Mouse (Mus musculus) heart, embryonic 16.5 days (tissue): Measurements from ENCODE around the gene Tdgf1. TPM values are rescaled to one million over a fixed set of nuclear protein-coding genes. Genes with fewer than 3 reads are reported as not detected.

ENCODE experiments used
- ATAC-seq: fragments of 200-750 bp; cut with Nextera tagmentation; replicated peaks from 2 replicates; pipeline ENCODE4 v1.8.0; 2017; ENCODE audit warnings: moderate number of reproducible peaks; ENCODE audit not compliant: insufficient read depth, low FRiP score; ENCODE audit errors: extremely low read depth
- H3K27ac ChIP-seq: fragments of 300-500 bp; sonication (generic); 2 replicates; pipeline ENCODE4 v1.5.1; 2014; ENCODE audit warnings: mild to moderate bottlenecking, low read length, control low read depth, moderate library complexity
- H3K27me3 ChIP-seq: fragments of 300-500 bp; sonication (generic); 2 replicates; pipeline ENCODE4 v1.6.1; 2014; ENCODE audit warnings: low read length, mixed read lengths; ENCODE audit not compliant: control insufficient read depth, insufficient read depth
- H3K36me3 ChIP-seq: fragments of 300-500 bp; sonication (generic); 2 replicates; pipeline ENCODE4 v1.6.1; 2014; ENCODE audit not compliant: control insufficient read depth, insufficient read depth
- H3K4me1 ChIP-seq: fragments of 300-500 bp; sonication (generic); 2 replicates; pipeline ENCODE4 v1.6.1; 2014; ENCODE audit warnings: low read length, mixed read lengths; ENCODE audit not compliant: control insufficient read depth, insufficient read depth
- H3K4me2 ChIP-seq: fragments of 300-500 bp; sonication (generic); 2 replicates; pipeline ENCODE4 v1.6.1; 2014; ENCODE audit warnings: low read depth, mild to moderate bottlenecking, control low read depth, low read length
- H3K4me3 ChIP-seq: fragments of 300-500 bp; sonication (generic); 2 replicates; pipeline ENCODE4 v1.5.1; 2014; ENCODE audit warnings: mild to moderate bottlenecking, control low read depth, low read length
- H3K9ac ChIP-seq: fragments of 300-500 bp; sonication (generic); 2 replicates; pipeline ENCODE4 v1.6.1; 2014; ENCODE audit warnings: low read length, control low read depth
- H3K9me3 ChIP-seq: fragments of 300-500 bp; sonication (generic); replicated peaks from 2 replicates; pipeline ENCODE4 v1.6.1; 2016; ENCODE audit warnings: low read length; ENCODE audit not compliant: control insufficient read depth
- WGBS: fragments of 180-500 bp; shearing (Covaris S2); extraction: QIAGEN DNeasy Blood & Tissue Kit; methylation state at CpG from one replicate; pipeline ENCODE4 v1.1.7; 2014; 5-methylcytosine and 5-hydroxymethylcytosine counted together
- polyA plus RNA-seq: library from polyadenylated mRNA; unstranded; fragments of >200 nt; fragmentation: Nextera tagmentation; extraction: Ambion mirVana; gene quantifications from 2 replicates; pipeline ENCODE4 v1.2.1, GENCODE M21; 2015

The Tdgf1 gene
- polyA plus RNA-seq, 1 experiment from 2014 or later, result not detected

DNA sequence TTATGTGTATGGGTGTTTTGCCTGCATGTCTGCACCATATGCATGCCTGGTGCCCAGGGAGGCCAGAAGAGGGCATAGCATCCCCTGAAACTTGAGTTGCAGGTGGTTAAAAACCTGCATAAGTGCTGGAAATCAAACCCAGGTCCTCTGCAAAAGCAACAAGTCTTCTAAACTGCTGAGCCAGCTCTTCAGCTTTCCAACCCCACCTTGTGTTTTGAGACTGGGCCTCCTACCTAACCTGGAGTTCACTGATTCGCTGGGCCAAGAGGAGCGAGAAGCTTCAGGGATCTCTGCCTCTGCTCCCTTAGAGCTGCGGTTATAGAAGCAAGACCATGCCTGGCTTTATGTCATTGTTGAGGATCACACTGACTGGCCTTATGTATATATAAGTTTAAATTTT lies 4.2 kb upstream of the Tdgf1 start:
- 96% methylated on average over 3 of the region's 3 CpGs for WGBS
- H3K4me1 ChIP-seq, result peaks cover 18% of the 10 kb centered on the region

DNA sequence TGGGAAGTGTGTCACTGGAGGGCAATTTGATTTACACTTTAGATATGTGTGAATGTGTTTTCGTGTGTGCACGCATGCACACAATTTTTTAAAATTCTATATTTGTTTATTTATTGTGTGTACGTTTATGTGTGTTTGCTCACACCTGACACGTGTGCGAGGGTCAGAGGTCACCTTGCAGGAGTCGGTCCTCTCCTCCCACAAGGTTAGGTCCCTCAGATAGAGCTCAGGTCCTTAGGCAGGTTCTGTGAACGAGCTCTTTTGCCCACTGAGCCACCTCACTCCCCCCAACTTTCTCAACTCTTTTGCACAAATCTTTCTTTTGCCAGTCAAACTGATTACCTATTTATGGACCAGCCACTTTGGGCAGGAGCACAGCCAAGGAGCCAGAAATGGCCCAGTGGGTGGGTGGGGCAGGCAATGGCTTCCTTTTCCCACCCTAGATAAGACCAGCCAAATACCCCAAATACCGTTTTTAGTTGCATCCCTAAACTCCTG lies 2.9 kb upstream of the Tdgf1 start:
- Histone ChIP-seq H3K4me2 (no peak overlapping the region), H3K9ac (no peak overlapping the region), H3K27ac (peak overlapping the region; percentile 68), H3K4me3 (no peak overlapping the region), H3K27me3 (peaks cover 15% of the 10 kb centered on the region; the same call in 1 of the 2 replicates), H3K4me1 (peaks cover 18% of the 10 kb centered on the region), H3K36me3 (no peaks in the 10 kb centered on the region), H3K9me3 (no peaks in the 10 kb centered on the region)
- no peak for ATAC-seq
- WGBS, result 43% methylated on average over 8 of the region's 8 CpGs

More for the DNA sequence above, 4.2 kb upstream of the Tdgf1 start:
- H3K27ac ChIP-seq, result no peak overlapping the region
- no peak overlapping the region for H3K4me2 ChIP-seq
- no peak overlapping the region for H3K4me3 ChIP-seq
- H3K9me3 ChIP-seq, result no peaks in the 10 kb centered on the region
- ATAC-seq, result no peak
- H3K36me3 ChIP-seq, result no peaks in the 10 kb centered on the region
- H3K27me3 ChIP-seq, result 0 out of 2 replicates have a peak, but pooled peaks cover 9% of the 10 kb centered on the region
- no peak overlapping the region for H3K9ac ChIP-seq

DNA sequence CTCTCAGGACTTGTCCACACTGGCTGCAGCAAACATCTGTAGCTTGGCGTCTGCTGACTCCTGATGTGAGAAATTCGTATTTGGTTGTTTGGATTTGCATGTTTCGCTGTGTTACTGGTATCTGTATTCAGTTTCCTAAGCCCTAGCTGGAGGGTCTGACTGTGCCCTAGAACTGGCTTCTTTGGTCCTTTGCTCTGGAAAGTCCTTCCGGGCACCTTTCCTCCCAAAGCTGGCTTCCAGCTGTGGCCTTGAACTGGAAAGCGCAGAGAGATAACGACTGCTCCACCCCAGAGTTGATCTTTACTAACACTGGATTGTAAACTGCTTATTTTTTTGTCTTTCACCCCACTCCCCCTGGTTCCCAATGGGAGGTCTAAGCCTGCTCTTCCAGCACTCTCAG lies 1.9 kb upstream of the Tdgf1 start:
- no peak overlapping the region for H3K27ac ChIP-seq
- H3K9me3 ChIP-seq, result no peaks in the 10 kb centered on the region
- peaks cover 15% of the 10 kb centered on the region; the same call in 1 of the 2 replicates for H3K27me3 ChIP-seq
- peaks cover 17% of the 10 kb centered on the region for H3K4me1 ChIP-seq
- no peak for ATAC-seq
- no peak overlapping the region for H3K4me3 ChIP-seq
- H3K4me2 ChIP-seq, result no peak overlapping the region
- H3K9ac ChIP-seq, result no peak overlapping the region
- no peaks in the 10 kb centered on the region for H3K36me3 ChIP-seq
- 72% methylated on average over 6 of the region's 6 CpGs for WGBS

DNA sequence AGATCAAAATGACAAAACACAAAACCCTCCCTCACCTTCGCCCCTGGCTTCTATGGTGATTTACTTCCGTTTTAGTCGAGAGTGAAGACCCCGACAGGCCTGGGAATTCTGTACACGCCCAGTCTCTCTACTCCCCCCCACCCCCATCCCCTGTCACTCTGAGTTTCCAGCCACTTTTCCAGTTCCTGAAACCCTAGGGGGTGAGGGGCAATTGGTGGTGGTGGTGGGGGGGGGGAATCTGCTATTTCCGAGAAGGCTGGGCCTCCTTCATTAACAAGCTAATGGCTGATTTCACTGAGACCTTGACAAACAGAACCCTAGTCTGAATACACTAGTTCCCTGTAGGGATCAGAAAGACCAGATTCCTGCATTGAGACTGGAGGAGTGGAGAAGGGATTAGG lies 1.3 kb upstream of the Tdgf1 start:
- Histone ChIP-seq H3K4me3 (no peak overlapping the region), H3K36me3 (no peaks in the 10 kb centered on the region), H3K9me3 (no peaks in the 10 kb centered on the region), H3K4me2 (no peak overlapping the region), H3K9ac (no peak overlapping the region), H3K27ac (no peak overlapping the region), H3K27me3 (peaks cover 15% of the 10 kb centered on the region; the same call in 1 of the 2 replicates), H3K4me1 (peaks cover 10% of the 10 kb centered on the region)
- WGBS, result 35% methylated on average over 6 of the region's 6 CpGs
- no peak for ATAC-seq

DNA sequence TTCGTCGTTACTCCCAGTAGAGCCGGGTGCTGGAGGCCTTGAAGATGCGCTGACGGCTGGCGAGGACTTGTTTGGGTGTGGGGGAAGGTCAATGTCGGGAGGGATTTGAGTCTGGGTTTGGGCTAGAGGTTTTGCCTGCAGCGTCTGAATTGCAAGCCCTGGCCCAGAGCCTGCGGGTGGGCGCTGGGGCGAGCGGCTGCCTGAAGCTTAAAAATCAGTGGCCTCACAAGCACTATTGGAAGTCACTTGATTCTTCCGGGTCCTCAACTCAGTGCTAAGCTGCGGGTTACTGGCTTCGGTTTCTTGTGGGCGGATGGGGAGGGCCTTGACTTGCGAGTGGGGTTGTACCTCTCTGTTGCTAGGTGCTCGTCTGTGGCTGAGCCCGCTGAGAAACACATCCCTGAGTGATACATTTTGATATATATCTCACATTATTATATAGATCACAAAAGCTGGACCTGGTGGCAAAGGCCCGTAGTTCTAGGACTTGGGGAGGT lies 638 bp upstream of the Tdgf1 start:
- WGBS, result 39% methylated on average over 20 of the region's 20 CpGs
- no peaks in the 10 kb centered on the region for H3K9me3 ChIP-seq

DNA sequence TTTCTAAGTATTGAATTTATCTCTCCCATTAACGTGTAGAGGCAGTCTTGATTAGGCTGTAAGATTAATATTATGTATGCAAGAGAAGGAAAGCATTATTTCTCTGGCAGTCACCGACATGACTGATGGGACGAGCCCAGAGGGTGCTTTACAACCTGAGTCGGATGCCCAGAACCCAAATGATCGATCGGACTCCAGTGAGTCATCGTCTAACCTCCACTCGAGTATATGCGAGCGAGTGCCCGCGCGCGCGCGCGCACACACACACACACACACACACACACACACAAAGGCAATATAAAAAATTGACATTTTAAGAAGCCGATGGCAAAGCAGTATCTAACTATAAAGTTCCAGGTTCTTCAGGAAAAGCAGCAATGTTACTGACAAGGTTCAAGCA lies 615 bp downstream of the Tdgf1 start:
- Histone ChIP-seq H3K27me3 (peaks cover 15% of the 10 kb centered on the region; the same call in 1 of the 2 replicates), H3K4me3 (no peak overlapping the region)

More for the DNA sequence above, 638 bp upstream of the Tdgf1 start:
- Histone ChIP-seq H3K4me1 (peaks cover 6% of the 10 kb centered on the region), H3K9ac (no peak overlapping the region), H3K27ac (no peak overlapping the region), H3K4me3 (no peak overlapping the region), H3K36me3 (no peaks in the 10 kb centered on the region), H3K4me2 (no peak overlapping the region; the same call in 1 of the 2 replicates), H3K27me3 (peaks cover 15% of the 10 kb centered on the region; the same call in 1 of the 2 replicates)
- ATAC-seq, result no peak

DNA sequence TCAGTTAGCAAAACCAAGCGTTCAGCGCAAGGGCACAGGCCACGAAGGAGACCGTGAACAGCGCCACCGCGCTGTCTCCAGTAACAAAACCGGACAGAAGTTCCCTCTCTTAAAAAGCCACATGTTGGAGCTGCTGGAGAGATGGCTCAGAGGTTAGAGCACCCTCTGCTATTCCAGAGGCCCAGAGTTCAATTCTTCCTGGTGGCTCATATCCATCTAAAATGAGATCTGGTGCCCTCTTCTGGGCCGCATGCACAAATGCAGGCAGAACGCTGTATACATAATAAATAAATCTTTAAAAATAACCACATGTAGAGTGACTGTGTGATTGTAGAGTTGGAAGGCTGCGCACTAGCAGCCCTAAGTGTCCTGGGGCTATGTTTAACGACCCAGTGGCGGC lies 1.7 kb downstream of the Tdgf1 start:
- Histone ChIP-seq H3K27me3 (peaks cover 15% of the 10 kb centered on the region; the same call in 1 of the 2 replicates), H3K4me1 (peaks cover 6% of the 10 kb centered on the region), H3K9me3 (no peaks in the 10 kb centered on the region), H3K4me3 (no peak overlapping the region), H3K27ac (no peak overlapping the region), H3K4me2 (no peak overlapping the region), H3K36me3 (no peaks in the 10 kb centered on the region), H3K9ac (no peak overlapping the region)
- WGBS, result 30% methylated on average over 13 of the region's 13 CpGs
- peak; percentile 35; the same call in 1 of the 2 replicates for ATAC-seq

More for the DNA sequence above, 615 bp downstream of the Tdgf1 start:
- Histone ChIP-seq H3K9ac (no peak overlapping the region), H3K27ac (no peak overlapping the region), H3K4me2 (no peak overlapping the region), H3K36me3 (no peaks in the 10 kb centered on the region), H3K9me3 (no peaks in the 10 kb centered on the region), H3K4me1 (peaks cover 6% of the 10 kb centered on the region)
- ATAC-seq, result no peak
- 28% methylated on average over 18 of the region's 18 CpGs for WGBS

DNA sequence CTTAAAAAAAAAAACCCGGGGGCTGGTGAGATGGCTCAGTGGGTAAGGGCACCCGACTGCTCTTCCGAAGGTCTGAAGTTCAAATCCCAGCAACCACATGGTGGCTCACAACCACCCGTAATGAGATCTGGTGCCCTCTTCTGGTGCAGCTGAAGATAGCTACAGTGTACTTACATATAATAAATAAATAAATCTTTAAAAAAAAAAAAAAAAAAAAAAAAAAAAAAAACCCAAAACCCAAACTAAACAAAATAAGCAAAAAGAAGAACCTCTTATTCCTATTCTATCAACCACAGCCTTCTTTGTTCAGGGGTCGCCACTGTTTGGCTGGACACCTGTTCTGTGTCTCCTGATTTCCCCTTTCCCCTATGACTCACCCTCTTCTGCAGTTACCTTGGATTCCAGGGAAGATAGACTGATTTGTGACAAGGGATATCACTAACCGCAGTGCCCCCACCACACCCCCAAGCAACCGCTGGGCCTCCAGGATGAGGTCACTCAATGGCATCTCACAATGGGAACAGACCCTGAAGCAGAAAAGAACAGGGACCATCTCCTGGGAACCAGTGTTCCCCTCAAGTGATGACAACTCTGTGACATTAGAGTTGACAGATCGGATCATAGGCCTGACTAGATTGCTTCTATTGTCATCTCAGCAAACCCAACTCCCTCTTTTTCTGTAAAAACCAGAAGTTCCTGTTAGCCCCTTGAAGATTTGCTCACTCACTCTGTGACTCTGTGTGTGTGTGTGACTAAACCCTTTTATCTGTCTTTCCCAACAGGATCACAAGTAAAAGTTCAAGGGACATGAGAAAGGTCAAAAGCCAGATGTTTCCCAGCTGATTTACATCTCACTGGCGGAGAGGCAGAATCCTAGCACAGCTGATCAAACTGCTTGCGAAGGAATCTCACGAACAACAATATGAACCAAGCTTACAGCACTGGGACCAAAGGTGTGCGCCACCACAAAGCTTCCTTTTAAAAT lies 8.2 kb downstream of the Tdgf1 start:
- WGBS, result 66% methylated on average over 12 of the region's 12 CpGs
- Histone ChIP-seq H3K9me3 (no peaks in the 10 kb centered on the region), H3K4me2 (no peak overlapping the region), H3K4me1 (no peaks in the 10 kb centered on the region), H3K27me3 (no peaks in the 10 kb centered on the region), H3K9ac (no peak overlapping the region), H3K4me3 (no peak overlapping the region), H3K36me3 (no peaks in the 10 kb centered on the region), H3K27ac (no peak overlapping the region)
- ATAC-seq, result no peak

DNA sequence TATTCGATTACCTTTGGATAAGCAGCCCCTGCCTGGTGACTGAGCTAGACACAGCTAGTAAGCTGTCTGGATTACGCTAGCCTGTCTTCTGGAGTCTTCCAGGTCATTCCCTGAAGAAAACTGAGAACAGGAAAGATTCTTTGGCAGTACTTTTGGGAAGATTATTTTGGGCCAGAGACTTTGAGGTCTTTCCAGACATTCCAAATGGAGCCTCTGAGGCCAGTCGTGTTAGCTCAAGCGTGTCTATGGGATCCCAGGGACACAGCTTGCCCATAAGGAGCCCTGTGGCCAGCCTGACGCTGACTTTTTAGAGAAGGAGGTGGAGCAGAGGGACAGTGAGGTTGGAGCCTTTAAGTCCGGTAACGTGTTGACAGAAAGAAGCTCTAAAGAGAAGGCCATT lies 10.0 kb downstream of the Tdgf1 start:
- Histone ChIP-seq H3K36me3 (no peaks in the 10 kb centered on the region), H3K9me3 (no peaks in the 10 kb centered on the region), H3K4me2 (no peak overlapping the region), H3K4me1 (no peaks in the 10 kb centered on the region), H3K4me3 (no peak overlapping the region), H3K27me3 (no peaks in the 10 kb centered on the region), H3K9ac (no peak overlapping the region), H3K27ac (no peak overlapping the region)
- 71% methylated on average over 7 of the region's 7 CpGs for WGBS
- ATAC-seq, result no peak
